Mouse (Mus musculus): Measurements from ENCODE around the gene Gm11077. TPM values are rescaled to one million over a fixed set of nuclear protein-coding genes. Genes with fewer than 3 reads are reported as not detected.

Gene Gm11077
- polyA plus RNA-seq, 1 experiment from 2014 or later: not detected

GRCm38 (mm10) chr6:140708059-140708458 is 21.0 kb upstream of the Gm11077 start:
- H3K4me1 ChIP-seq: peaks cover 15% of the 10 kb centered on the region; the same call in 1 of the 2 replicates
- no peaks in the 10 kb centered on the region for H3K27me3 ChIP-seq
- WGBS: 27% methylated on average over 10 of the region's 10 CpGs
- peak overlapping the region; percentile 16; the same call in 1 of the 2 replicates for H3K4me2 ChIP-seq
- H3K27ac ChIP-seq: no peak overlapping the region
- no peak overlapping the region for H3K4me3 ChIP-seq (replicated peaks)
- H3K9ac ChIP-seq: no peak overlapping the region
- ATAC-seq (replicated peaks; ENCODE audit: low FRiP score): no peak
- 0 out of 2 replicates have a peak, but pooled peaks cover 3% of the 10 kb centered on the region for H3K9me3 ChIP-seq (replicated peaks)
- H3K36me3 ChIP-seq: no peaks in the 10 kb centered on the region

- no peaks in the 10 kb centered on the region for H3K36me3 ChIP-seq
- H3K27ac ChIP-seq: no peak overlapping the region
- H3K4me1 ChIP-seq: peaks cover 15% of the 10 kb centered on the region; the same call in 1 of the 2 replicates
- H3K4me3 ChIP-seq (replicated peaks): no peak overlapping the region
- H3K27me3 ChIP-seq: 0 out of 2 replicates have a peak, but pooled peaks cover 6% of the 10 kb centered on the region
- H3K4me2 ChIP-seq: no peak overlapping the region
- ATAC-seq (replicated peaks; ENCODE audit: low FRiP score): peak; percentile 45; the same call in 1 of the 2 replicates
- 0 out of 2 replicates have a peak, but pooled peaks cover 3% of the 10 kb centered on the region for H3K9me3 ChIP-seq (replicated peaks)
- 67% methylated on average over 6 of the region's 6 CpGs for WGBS
- H3K9ac ChIP-seq: no peak overlapping the region
These were observed 19.5 kb upstream of the Gm11077 start for GRCm38 (mm10) chr6:140709415-140710107.

- Histone ChIP-seq H3K36me3 (no peaks in the 10 kb centered on the region), H3K9ac (no peak overlapping the region), H3K27ac (no peak overlapping the region), H3K4me1 (peaks cover 15% of the 10 kb centered on the region; the same call in 1 of the 2 replicates), H3K9me3 (replicated peaks) (no peaks in the 10 kb centered on the region), H3K27me3 (0 out of 2 replicates have a peak, but pooled peaks cover 6% of the 10 kb centered on the region), H3K4me3 (replicated peaks) (no peak overlapping the region), H3K4me2 (no peak overlapping the region)
- ATAC-seq (replicated peaks; ENCODE audit: low FRiP score): no peak
- 9% methylated on average over 11 of the region's 11 CpGs for WGBS
These were observed 16.3 kb upstream of the Gm11077 start for GRCm38 (mm10) chr6:140712754-140713153.

- ATAC-seq (replicated peaks; ENCODE audit: low FRiP score): peak; percentile 70
- 20% methylated on average over 10 of the region's 10 CpGs for WGBS
These were observed 14.1 kb upstream of the Gm11077 start for GRCm38 (mm10) chr6:140714905-140715365.

GRCm38 (mm10) chr6:140722058-140722457 is 7.0 kb upstream of the Gm11077 start:
- ATAC-seq (replicated peaks; ENCODE audit: low FRiP score): no peak
- H3K4me2 ChIP-seq: no peak overlapping the region
- WGBS: 65% methylated on average over 10 of the region's 10 CpGs

More at GRCm38 (mm10) chr6:140714905-140715365, 14.1 kb upstream of the Gm11077 start:
- Histone ChIP-seq H3K4me1 (0 out of 2 replicates have a peak, but pooled peaks cover 3% of the 10 kb centered on the region), H3K36me3 (no peaks in the 10 kb centered on the region), H3K27ac (no peak overlapping the region), H3K4me3 (replicated peaks) (no peak overlapping the region), H3K9me3 (replicated peaks) (no peaks in the 10 kb centered on the region; the same call in 1 of the 2 replicates), H3K4me2 (peak overlapping the region; percentile 8; the same call in 1 of the 2 replicates), H3K27me3 (0 out of 2 replicates have a peak, but pooled peaks cover 6% of the 10 kb centered on the region), H3K9ac (no peak overlapping the region)

GRCm38 (mm10) chr6:140730669-140731401 is 1.8 kb downstream of the Gm11077 start:
- H3K4me3 ChIP-seq (replicated peaks): no peak overlapping the region
- ATAC-seq (replicated peaks; ENCODE audit: low FRiP score): no peak; the same call in 1 of the 2 replicates
- H3K4me1 ChIP-seq: peaks cover 11% of the 10 kb centered on the region; the same call in 1 of the 2 replicates
- H3K27me3 ChIP-seq: no peaks in the 10 kb centered on the region
- peak overlapping the region; percentile 59; the same call in 1 of the 2 replicates for H3K27ac ChIP-seq
- 56% methylated on average over 6 of the region's 6 CpGs for WGBS
- no peak overlapping the region for H3K9ac ChIP-seq
- H3K4me2 ChIP-seq: no peak overlapping the region
- no peaks in the 10 kb centered on the region for H3K9me3 ChIP-seq (replicated peaks)
- no peaks in the 10 kb centered on the region for H3K36me3 ChIP-seq

More at GRCm38 (mm10) chr6:140722058-140722457, 7.0 kb upstream of the Gm11077 start:
- Histone ChIP-seq H3K36me3 (no peaks in the 10 kb centered on the region), H3K4me3 (replicated peaks) (no peak overlapping the region), H3K9ac (no peak overlapping the region), H3K4me1 (no peaks in the 10 kb centered on the region), H3K9me3 (replicated peaks) (no peaks in the 10 kb centered on the region; the same call in 1 of the 2 replicates), H3K27me3 (no peaks in the 10 kb centered on the region), H3K27ac (no peak overlapping the region)

GRCm38 (mm10) chr6:140731402-140731730 is 2.3 kb downstream of the Gm11077 start:
- Histone ChIP-seq H3K4me1 (peaks cover 11% of the 10 kb centered on the region; the same call in 1 of the 2 replicates), H3K4me3 (replicated peaks) (no peak overlapping the region), H3K9me3 (replicated peaks) (no peaks in the 10 kb centered on the region), H3K27ac (no peak overlapping the region), H3K4me2 (no peak overlapping the region), H3K9ac (no peak overlapping the region), H3K36me3 (no peaks in the 10 kb centered on the region), H3K27me3 (no peaks in the 10 kb centered on the region)
- WGBS: 79% methylated on average over 1 of the region's 1 CpGs
- ATAC-seq (replicated peaks; ENCODE audit: low FRiP score): no peak

GRCm38 (mm10) chr6:140732971-140733640 is 4.0 kb downstream of the Gm11077 start:
- Histone ChIP-seq H3K27me3 (no peaks in the 10 kb centered on the region), H3K4me2 (peak overlapping the region; percentile 59), H3K9me3 (replicated peaks) (no peaks in the 10 kb centered on the region), H3K9ac (peak overlapping the region; percentile 22; the same call in 1 of the 2 replicates), H3K36me3 (no peaks in the 10 kb centered on the region), H3K27ac (no peak overlapping the region), H3K4me3 (replicated peaks) (peak overlapping the region; percentile 33), H3K4me1 (peaks cover 11% of the 10 kb centered on the region; the same call in 1 of the 2 replicates)
- no peak for ATAC-seq (replicated peaks; ENCODE audit: low FRiP score)
- 38% methylated on average over 10 of the region's 10 CpGs for WGBS

- Histone ChIP-seq H3K4me1 (peaks cover 11% of the 10 kb centered on the region; the same call in 1 of the 2 replicates), H3K27me3 (no peaks in the 10 kb centered on the region), H3K4me3 (replicated peaks) (peak overlapping the region; percentile 33), H3K27ac (no peak overlapping the region), H3K36me3 (no peaks in the 10 kb centered on the region), H3K9me3 (replicated peaks) (no peaks in the 10 kb centered on the region), H3K4me2 (peak overlapping the region; percentile 59), H3K9ac (peak overlapping the region; percentile 22; the same call in 1 of the 2 replicates)
- ATAC-seq (replicated peaks; ENCODE audit: low FRiP score): peak; percentile 50; the same call in 1 of the 2 replicates
- WGBS: 13% methylated on average over 15 of the region's 15 CpGs
These were observed 4.5 kb downstream of the Gm11077 start for GRCm38 (mm10) chr6:140733641-140733986.

GRCm38 (mm10) chr6:140745586-140745985 is 16.5 kb downstream of the Gm11077 start:
- Histone ChIP-seq H3K9me3 (replicated peaks) (no peaks in the 10 kb centered on the region; the same call in 1 of the 2 replicates), H3K4me1 (no peaks in the 10 kb centered on the region), H3K4me3 (replicated peaks) (no peak overlapping the region), H3K4me2 (no peak overlapping the region), H3K27ac (no peak overlapping the region), H3K36me3 (no peaks in the 10 kb centered on the region), H3K27me3 (no peaks in the 10 kb centered on the region), H3K9ac (no peak overlapping the region)
- 45% methylated on average over 3 of the region's 3 CpGs for WGBS
- ATAC-seq (replicated peaks; ENCODE audit: low FRiP score): no peak; the same call in 1 of the 2 replicates

- no peak overlapping the region for H3K27ac ChIP-seq
- no peak overlapping the region for H3K4me3 ChIP-seq (replicated peaks)
- no peaks in the 10 kb centered on the region for H3K27me3 ChIP-seq
- no peaks in the 10 kb centered on the region for H3K4me1 ChIP-seq
- ATAC-seq (replicated peaks; ENCODE audit: low FRiP score): no peak
- H3K4me2 ChIP-seq: no peak overlapping the region
- 81% methylated on average over 2 of the region's 2 CpGs for WGBS
- no peak overlapping the region for H3K9ac ChIP-seq
- no peaks in the 10 kb centered on the region; the same call in 1 of the 2 replicates for H3K9me3 ChIP-seq (replicated peaks)
- H3K36me3 ChIP-seq: no peaks in the 10 kb centered on the region
These were observed 18.5 kb downstream of the Gm11077 start for GRCm38 (mm10) chr6:140747591-140747990.

Data from kidney, embryonic 15.5 days (tissue).